Mouse (Mus musculus) bone marrow macrophage, adult 2 months (primary cell): ENCODE data around the gene Cxcl9.

Experiments used
- CTCF ChIP-seq: IDR thresholded peaks from 2 replicates; pipeline ENCODE4 v1.5.1; 2012; ENCODE audit warnings: low read depth, mild to moderate bottlenecking, low read length, moderate library complexity
- POLR2A ChIP-seq: IDR thresholded peaks from 2 replicates; pipeline ENCODE4 v1.6.1; 2012; ENCODE audit warnings: mild to moderate bottlenecking, low read depth, low read length, borderline replicate concordance

DNA sequence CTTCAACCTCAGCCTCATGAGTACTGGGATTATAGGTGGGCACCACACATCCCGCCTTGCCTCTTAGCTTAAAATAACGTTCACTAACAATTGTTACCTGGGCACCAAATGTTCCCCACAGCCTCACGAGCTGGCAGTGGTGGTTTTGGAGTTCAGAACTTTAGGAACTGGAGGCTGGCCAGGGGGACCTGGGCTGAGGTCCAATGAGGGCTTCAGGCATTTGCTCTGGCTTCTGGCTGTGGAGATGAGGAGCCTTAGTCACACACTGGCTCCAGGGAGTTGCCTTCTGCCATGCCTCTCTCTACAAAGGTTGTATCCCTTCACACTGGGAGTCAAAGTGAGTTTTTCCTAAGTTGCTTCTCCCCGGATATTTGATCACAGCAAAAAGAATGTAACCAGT lies 45.3 kb downstream of the Cxcl9 start:
- TF ChIP-seq CTCF (no peak), POLR2A (no peak)
